Mouse (Mus musculus): ENCODE results near the gene Lmln.

- TF ChIP-seq MYC (IDR thresholded peaks at IDR 0.05; ENCODE audit: low read depth, low read length) = no peak
- TF ChIP-seq POLR2A (IDR thresholded peaks at IDR 0.05; ENCODE audit: low read depth, low read length) = no peak
Observed at GRCm38 (mm10) chr16:33173151-33173550, 110.8 kb downstream of the Lmln start.
